Mouse (Mus musculus) heart, postnatal 0 days (tissue): Measurements from ENCODE around the gene Col25a1.

Experiments
- CTCF ChIP-seq: IDR thresholded peaks from 2 replicates; pipeline ENCODE4 v1.5.1; 2016; ENCODE audit warnings: antibody characterized with exemption, control low read depth, low read depth
- EP300 ChIP-seq: IDR thresholded peaks from 2 replicates; pipeline ENCODE4 v1.6.1; 2016; ENCODE audit warnings: antibody characterized with exemption, low read depth

GRCm38 (mm10) chr3:130180964-130181590 lies 49.8 kb downstream of the Col25a1 start:
- TF ChIP-seq CTCF (no peak), EP300 (no peak)
